Mouse (Mus musculus): ENCODE data around the gene Enc1. TPM values are rescaled to one million over a fixed set of nuclear protein-coding genes. Genes with fewer than 3 reads are reported as not detected.
"Not testable (repeated sequence)": the region's sequence is repeated elsewhere in the genome, so short reads cannot be mapped to it uniquely, and the experiment has no call there.

Gene Enc1
- polyA plus RNA-seq, 1 experiment from 2014 or later = 5.1 TPM

GRCm38 (mm10) chr13:97260456-97261180 is 19.7 kb downstream of the Enc1 start:
- H3K4me2 ChIP-seq (ENCODE audit: low read length) = no peak overlapping the region
- H3K9ac ChIP-seq (ENCODE audit: low read length) = no peak overlapping the region
- H3K4me3 ChIP-seq (ENCODE audit: control insufficient read depth in 1 of 2, insufficient read depth in 1 of 2, low read depth in 1 of 2, low read length in 2 of 2) = no peak overlapping the region
- no peaks in the 10 kb centered on the region for H3K27me3 ChIP-seq (ENCODE audit: control insufficient read depth, insufficient read depth, low read length)
- no peak for ATAC-seq (ENCODE audit: insufficient number of reproducible peaks, insufficient read depth, low FRiP score, low read depth)
- no peaks in the 10 kb centered on the region for H3K9me3 ChIP-seq (ENCODE audit: control insufficient read depth, low read length)
- no peak overlapping the region for H3K27ac ChIP-seq (replicated peaks in 1 of 2; ENCODE audit: control insufficient read depth in 1 of 2, insufficient read depth in 1 of 2, low read depth in 2 of 2, low read length in 2 of 2)
- WGBS = 65% methylated on average over 8 of the region's 8 CpGs
- H3K36me3 ChIP-seq (ENCODE audit: control insufficient read depth, insufficient read depth, low read length) = no peaks in the 10 kb centered on the region
- H3K4me1 ChIP-seq (ENCODE audit: control insufficient read depth in 2 of 2, insufficient read depth in 2 of 2, low read length in 2 of 2) = no peaks in the 10 kb centered on the region

- H3K36me3 ChIP-seq (ENCODE audit: control insufficient read depth, insufficient read depth, low read length) = no peaks in the 10 kb centered on the region
- no peak overlapping the region for H3K9ac ChIP-seq (ENCODE audit: low read length)
- no peak overlapping the region for H3K4me2 ChIP-seq (ENCODE audit: low read length)
- H3K27me3 ChIP-seq (ENCODE audit: control insufficient read depth, insufficient read depth, low read length) = no peaks in the 10 kb centered on the region
- no peaks in the 10 kb centered on the region for H3K9me3 ChIP-seq (ENCODE audit: control insufficient read depth, low read length)
- ATAC-seq (ENCODE audit: insufficient number of reproducible peaks, insufficient read depth, low FRiP score, low read depth) = no peak
- H3K4me1 ChIP-seq (ENCODE audit: control insufficient read depth in 2 of 2, insufficient read depth in 2 of 2, low read length in 2 of 2) = no peaks in the 10 kb centered on the region
- no peak overlapping the region for H3K27ac ChIP-seq (replicated peaks in 1 of 2; ENCODE audit: control insufficient read depth in 1 of 2, insufficient read depth in 1 of 2, low read depth in 2 of 2, low read length in 2 of 2)
- no peak overlapping the region for H3K4me3 ChIP-seq (ENCODE audit: control insufficient read depth in 1 of 2, insufficient read depth in 1 of 2, low read depth in 1 of 2, low read length in 2 of 2)
- whole genome bisulfite sequencing = 54% methylated on average over 7 of the region's 8 CpGs
These were observed 20.6 kb downstream of the Enc1 start for GRCm38 (mm10) chr13:97261549-97261948.

GRCm38 (mm10) chr13:97262676-97263075 is 21.8 kb downstream of the Enc1 start:
- Histone ChIP-seq H3K27ac (replicated peaks in 1 of 2; ENCODE audit: control insufficient read depth in 1 of 2, insufficient read depth in 1 of 2, low read depth in 2 of 2, low read length in 2 of 2) (no peak overlapping the region), H3K9me3 (ENCODE audit: control insufficient read depth, low read length) (no peaks in the 10 kb centered on the region), H3K4me3 (ENCODE audit: control insufficient read depth in 1 of 2, insufficient read depth in 1 of 2, low read depth in 1 of 2, low read length in 2 of 2) (no peak overlapping the region), H3K4me1 (ENCODE audit: control insufficient read depth in 2 of 2, insufficient read depth in 2 of 2, low read length in 2 of 2) (no peaks in the 10 kb centered on the region), H3K4me2 (ENCODE audit: low read length) (no peak overlapping the region), H3K36me3 (ENCODE audit: control insufficient read depth, insufficient read depth, low read length) (no peaks in the 10 kb centered on the region), H3K9ac (ENCODE audit: low read length) (no peak overlapping the region), H3K27me3 (ENCODE audit: control insufficient read depth, insufficient read depth, low read length) (no peaks in the 10 kb centered on the region)
- 77% methylated on average over 10 of the region's 10 CpGs for WGBS
- ATAC-seq (ENCODE audit: insufficient number of reproducible peaks, insufficient read depth, low FRiP score, low read depth) = no peak

GRCm38 (mm10) chr13:97265534-97265933 is 24.6 kb downstream of the Enc1 start:
- not testable (repeated sequence) for H3K4me1 ChIP-seq (ENCODE audit: control insufficient read depth in 2 of 2, insufficient read depth in 2 of 2, low read length in 2 of 2); H3K9ac ChIP-seq (ENCODE audit: low read length); H3K27ac ChIP-seq (replicated peaks in 1 of 2; ENCODE audit: control insufficient read depth in 1 of 2, insufficient read depth in 1 of 2, low read depth in 2 of 2, low read length in 2 of 2); H3K4me2 ChIP-seq (ENCODE audit: low read length); ATAC-seq (ENCODE audit: insufficient number of reproducible peaks, insufficient read depth, low FRiP score, low read depth); H3K4me3 ChIP-seq (ENCODE audit: control insufficient read depth in 1 of 2, insufficient read depth in 1 of 2, low read depth in 1 of 2, low read length in 2 of 2); H3K27me3 ChIP-seq (ENCODE audit: control insufficient read depth, insufficient read depth, low read length); H3K36me3 ChIP-seq (ENCODE audit: control insufficient read depth, insufficient read depth, low read length); H3K9me3 ChIP-seq (ENCODE audit: control insufficient read depth, low read length)
- 89% methylated on average over 6 of the region's 6 CpGs for WGBS

GRCm38 (mm10) chr13:97270723-97271122 is 29.8 kb downstream of the Enc1 start:
- WGBS = 61% methylated on average over 2 of the region's 2 CpGs
- Histone ChIP-seq H3K27ac (replicated peaks in 1 of 2; ENCODE audit: control insufficient read depth in 1 of 2, insufficient read depth in 1 of 2, low read depth in 2 of 2, low read length in 2 of 2) (no peak overlapping the region), H3K4me2 (ENCODE audit: low read length) (no peak overlapping the region), H3K27me3 (ENCODE audit: control insufficient read depth, insufficient read depth, low read length) (no peaks in the 10 kb centered on the region), H3K36me3 (ENCODE audit: control insufficient read depth, insufficient read depth, low read length) (no peaks in the 10 kb centered on the region), H3K4me3 (ENCODE audit: control insufficient read depth in 1 of 2, insufficient read depth in 1 of 2, low read depth in 1 of 2, low read length in 2 of 2) (no peak overlapping the region), H3K9ac (ENCODE audit: low read length) (no peak overlapping the region), H3K4me1 (ENCODE audit: control insufficient read depth in 2 of 2, insufficient read depth in 2 of 2, low read length in 2 of 2) (no peaks in the 10 kb centered on the region), H3K9me3 (ENCODE audit: control insufficient read depth, low read length) (peaks cover 9% of the 10 kb centered on the region; the same call in 1 of the 2 replicates)
- ATAC-seq (ENCODE audit: insufficient number of reproducible peaks, insufficient read depth, low FRiP score, low read depth) = no peak

- Histone ChIP-seq H3K4me3 (ENCODE audit: control insufficient read depth in 1 of 2, insufficient read depth in 1 of 2, low read depth in 1 of 2, low read length in 2 of 2) (no peak overlapping the region), H3K27me3 (ENCODE audit: control insufficient read depth, insufficient read depth, low read length) (no peaks in the 10 kb centered on the region), H3K9me3 (ENCODE audit: control insufficient read depth, low read length) (peaks cover 9% of the 10 kb centered on the region; the same call in 1 of the 2 replicates), H3K4me2 (ENCODE audit: low read length) (no peak overlapping the region), H3K9ac (ENCODE audit: low read length) (no peak overlapping the region), H3K27ac (replicated peaks in 1 of 2; ENCODE audit: control insufficient read depth in 1 of 2, insufficient read depth in 1 of 2, low read depth in 2 of 2, low read length in 2 of 2) (no peak overlapping the region), H3K36me3 (ENCODE audit: control insufficient read depth, insufficient read depth, low read length) (no peaks in the 10 kb centered on the region), H3K4me1 (ENCODE audit: control insufficient read depth in 2 of 2, insufficient read depth in 2 of 2, low read length in 2 of 2) (no peaks in the 10 kb centered on the region)
- WGBS = 64% methylated on average over 6 of the region's 6 CpGs
- ATAC-seq (ENCODE audit: insufficient number of reproducible peaks, insufficient read depth, low FRiP score, low read depth) = no peak
These were observed 30.7 kb downstream of the Enc1 start for GRCm38 (mm10) chr13:97271641-97272040.

GRCm38 (mm10) chr13:97274757-97275156 is 33.9 kb downstream of the Enc1 start:
- H3K4me1 ChIP-seq (ENCODE audit: control insufficient read depth in 2 of 2, insufficient read depth in 2 of 2, low read length in 2 of 2) = no peaks in the 10 kb centered on the region
- WGBS = 82% methylated on average over 3 of the region's 3 CpGs
- ATAC-seq (ENCODE audit: insufficient number of reproducible peaks, insufficient read depth, low FRiP score, low read depth) = no peak
- H3K36me3 ChIP-seq (ENCODE audit: control insufficient read depth, insufficient read depth, low read length) = no peaks in the 10 kb centered on the region
- no peak overlapping the region for H3K9ac ChIP-seq (ENCODE audit: low read length)
- no peaks in the 10 kb centered on the region for H3K9me3 ChIP-seq (ENCODE audit: control insufficient read depth, low read length)
- no peak overlapping the region for H3K27ac ChIP-seq (replicated peaks in 1 of 2; ENCODE audit: control insufficient read depth in 1 of 2, insufficient read depth in 1 of 2, low read depth in 2 of 2, low read length in 2 of 2)
- no peak overlapping the region for H3K4me3 ChIP-seq (ENCODE audit: control insufficient read depth in 1 of 2, insufficient read depth in 1 of 2, low read depth in 1 of 2, low read length in 2 of 2)
- H3K4me2 ChIP-seq (ENCODE audit: low read length) = no peak overlapping the region
- no peaks in the 10 kb centered on the region for H3K27me3 ChIP-seq (ENCODE audit: control insufficient read depth, insufficient read depth, low read length)

GRCm38 (mm10) chr13:97275482-97275881 is 34.6 kb downstream of the Enc1 start:
- ATAC-seq (ENCODE audit: insufficient number of reproducible peaks, insufficient read depth, low FRiP score, low read depth) = no peak
- WGBS = 82% methylated on average over 10 of the region's 10 CpGs
- Histone ChIP-seq H3K9ac (ENCODE audit: low read length) (no peak overlapping the region), H3K9me3 (ENCODE audit: control insufficient read depth, low read length) (no peaks in the 10 kb centered on the region), H3K27ac (replicated peaks in 1 of 2; ENCODE audit: control insufficient read depth in 1 of 2, insufficient read depth in 1 of 2, low read depth in 2 of 2, low read length in 2 of 2) (no peak overlapping the region), H3K4me2 (ENCODE audit: low read length) (no peak overlapping the region), H3K36me3 (ENCODE audit: control insufficient read depth, insufficient read depth, low read length) (no peaks in the 10 kb centered on the region), H3K27me3 (ENCODE audit: control insufficient read depth, insufficient read depth, low read length) (no peaks in the 10 kb centered on the region), H3K4me3 (ENCODE audit: control insufficient read depth in 1 of 2, insufficient read depth in 1 of 2, low read depth in 1 of 2, low read length in 2 of 2) (no peak overlapping the region), H3K4me1 (ENCODE audit: control insufficient read depth in 2 of 2, insufficient read depth in 2 of 2, low read length in 2 of 2) (no peaks in the 10 kb centered on the region)
